Mouse (Mus musculus): ENCODE data around the gene Gm20696. TPM values are rescaled to one million over a fixed set of nuclear protein-coding genes. Genes with fewer than 3 reads are reported as not detected.

Gene Gm20696
- polyA plus RNA-seq, 1 experiment, result 2.8 TPM

DNA sequence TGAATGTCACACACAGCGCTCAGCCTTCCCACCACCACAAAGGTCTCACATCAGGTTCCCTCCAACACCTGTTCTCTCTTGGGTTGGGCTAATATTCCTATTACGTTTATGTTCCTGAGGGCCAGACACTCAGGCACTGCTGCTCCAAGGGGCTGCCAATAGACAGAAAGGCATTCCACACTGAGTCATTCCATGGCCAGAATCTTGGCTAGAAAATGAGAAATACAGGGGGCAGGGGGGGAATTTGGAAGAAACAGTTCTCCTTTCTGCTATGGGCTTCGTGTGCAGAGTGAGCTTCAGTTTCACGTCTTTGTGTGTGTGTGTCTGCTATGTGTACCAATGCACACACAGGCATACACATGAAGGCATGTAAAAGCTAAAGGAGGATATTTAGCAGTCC, 239.3 kb downstream of the Gm20696 start:
- 57% methylated on average over 4 of the region's 4 CpGs for WGBS
- Histone ChIP-seq H3K27ac (ENCODE audit: insufficient read depth, low read length) (no peak overlapping the region), H3K27me3 (ENCODE audit: control insufficient read depth, insufficient read depth, low read length) (no peaks in the 10 kb centered on the region), H3K4me3 (replicated peaks; ENCODE audit: insufficient read depth, low read depth, low read length) (no peak overlapping the region), H3K4me1 (ENCODE audit: control insufficient read depth, insufficient read depth, low read length) (no peaks in the 10 kb centered on the region)
- no peak for DNase-seq
- TF ChIP-seq CTCF (IDR thresholded peaks at IDR 0.05; ENCODE audit: borderline replicate concordance, insufficient read depth, low read depth, low read length), result no peak

DNA sequence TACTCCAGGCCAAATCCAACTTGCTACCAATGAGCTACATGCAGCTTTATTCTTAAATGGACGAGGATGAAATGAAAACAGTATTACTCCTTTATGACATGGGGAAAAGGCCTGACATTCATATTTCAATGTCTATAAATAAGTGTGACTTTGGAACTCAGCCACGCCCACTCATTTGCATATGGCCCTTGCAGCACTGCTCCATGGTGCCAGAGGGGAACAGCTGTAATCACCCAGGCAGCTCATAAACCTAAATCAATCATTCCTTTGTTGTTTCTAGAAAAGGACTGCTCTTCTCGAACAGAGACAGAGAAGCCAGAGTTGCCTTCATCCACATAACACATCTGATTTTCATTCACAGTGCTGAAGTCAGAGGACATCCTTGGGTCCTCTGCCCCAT, 241.6 kb downstream of the Gm20696 start:
- no peak for TF ChIP-seq CTCF (IDR thresholded peaks at IDR 0.05; ENCODE audit: borderline replicate concordance, insufficient read depth, low read depth, low read length)
- no peak for TF ChIP-seq POLR2A (IDR thresholded peaks at IDR 0.05; ENCODE audit: borderline replicate concordance, insufficient read depth, low read length)
- Histone ChIP-seq H3K4me1 (ENCODE audit: control insufficient read depth, insufficient read depth, low read length) (no peaks in the 10 kb centered on the region), H3K27me3 (ENCODE audit: control insufficient read depth, insufficient read depth, low read length) (no peaks in the 10 kb centered on the region), H3K4me3 (replicated peaks; ENCODE audit: insufficient read depth, low read depth, low read length) (no peak overlapping the region), H3K27ac (ENCODE audit: insufficient read depth, low read length) (no peak overlapping the region)
- DNase-seq, result no peak
- WGBS, result 64% methylated on average over 3 of the region's 3 CpGs

DNA sequence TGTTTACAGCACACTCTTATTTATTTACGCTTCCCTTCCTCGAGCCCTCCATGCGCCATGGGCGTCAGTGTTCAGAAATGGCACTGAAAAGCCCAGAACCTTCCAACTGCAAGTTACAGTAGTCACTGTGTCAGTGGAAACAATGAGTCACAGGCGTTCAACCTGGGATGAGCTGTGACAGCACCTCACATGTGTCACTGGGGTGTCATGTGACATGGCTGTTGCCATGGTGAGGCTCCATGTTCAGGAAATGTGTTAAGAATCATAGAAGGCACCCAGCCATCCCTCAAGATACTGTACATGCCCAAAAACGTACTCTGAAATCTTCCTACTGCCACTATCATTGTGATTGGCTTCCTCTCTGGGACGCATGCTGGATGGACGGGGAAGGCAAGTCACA, 245.9 kb downstream of the Gm20696 start:
- 84% methylated on average over 8 of the region's 8 CpGs for WGBS
- H3K27ac ChIP-seq (ENCODE audit: insufficient read depth, low read length), result no peak overlapping the region
- H3K4me1 ChIP-seq (ENCODE audit: control insufficient read depth, insufficient read depth, low read length), result no peaks in the 10 kb centered on the region
- no peaks in the 10 kb centered on the region for H3K27me3 ChIP-seq (ENCODE audit: control insufficient read depth, insufficient read depth, low read length)
- no peak overlapping the region for H3K4me3 ChIP-seq (replicated peaks; ENCODE audit: insufficient read depth, low read depth, low read length)
- TF ChIP-seq POLR2A (IDR thresholded peaks at IDR 0.05; ENCODE audit: borderline replicate concordance, insufficient read depth, low read length) (no peak), CTCF (IDR thresholded peaks at IDR 0.05; ENCODE audit: borderline replicate concordance, insufficient read depth, low read depth, low read length) (no peak)
- DNase-seq, result no peak

DNA sequence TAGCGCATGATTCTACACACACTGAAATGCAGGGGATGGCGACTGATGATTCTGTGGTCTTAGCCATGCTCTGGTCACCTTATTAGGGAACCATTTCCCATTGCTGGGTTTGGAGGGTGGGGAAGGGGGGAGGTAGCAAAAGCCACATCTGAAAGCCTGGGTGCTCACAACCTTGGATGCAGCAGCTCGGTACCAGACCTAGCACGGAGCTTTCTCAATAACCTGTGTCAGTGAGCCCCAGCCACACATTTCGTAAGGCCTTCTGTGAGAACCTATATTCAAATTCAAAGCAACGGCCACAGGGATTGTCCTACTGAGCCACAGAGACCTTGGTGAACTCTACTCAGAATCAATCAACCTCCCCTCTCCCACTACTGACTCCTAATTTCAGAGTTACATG, 254.0 kb downstream of the Gm20696 start:
- no peak for DNase-seq
- TF ChIP-seq CTCF (IDR thresholded peaks at IDR 0.05; ENCODE audit: borderline replicate concordance, insufficient read depth, low read depth, low read length), result no peak
- TF ChIP-seq POLR2A (IDR thresholded peaks at IDR 0.05; ENCODE audit: borderline replicate concordance, insufficient read depth, low read length), result no peak
- H3K27ac ChIP-seq (ENCODE audit: insufficient read depth, low read length), result no peak overlapping the region
- H3K4me3 ChIP-seq (replicated peaks; ENCODE audit: insufficient read depth, low read depth, low read length), result no peak overlapping the region
- no peaks in the 10 kb centered on the region for H3K27me3 ChIP-seq (ENCODE audit: control insufficient read depth, insufficient read depth, low read length)
- 96% methylated on average over 6 of the region's 6 CpGs for WGBS
- no peaks in the 10 kb centered on the region for H3K4me1 ChIP-seq (ENCODE audit: control insufficient read depth, insufficient read depth, low read length)

DNA sequence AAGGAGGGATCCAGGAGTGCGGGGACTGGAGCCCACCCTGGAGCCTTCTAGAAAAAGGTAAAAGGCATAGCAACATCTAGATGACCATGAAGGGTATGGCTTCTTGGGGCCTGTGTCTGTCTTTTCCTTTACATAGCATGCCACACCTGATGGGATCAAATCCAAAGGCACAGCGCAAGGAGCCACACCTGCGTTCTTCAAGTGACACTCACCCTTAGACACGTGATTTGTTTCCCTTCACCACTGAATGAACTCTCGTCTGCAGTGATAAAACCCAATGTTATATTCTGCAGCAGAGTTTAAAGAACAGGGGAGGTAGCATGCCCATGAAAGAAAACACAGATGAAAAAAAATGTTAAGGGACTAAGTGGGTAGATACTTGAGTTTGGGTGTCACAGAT, 257.0 kb downstream of the Gm20696 start:
- no peaks in the 10 kb centered on the region for H3K27me3 ChIP-seq (ENCODE audit: control insufficient read depth, insufficient read depth, low read length)
- WGBS, result 92% methylated on average over 5 of the region's 5 CpGs
- H3K27ac ChIP-seq (ENCODE audit: insufficient read depth, low read length), result no peak overlapping the region
- no peaks in the 10 kb centered on the region for H3K4me1 ChIP-seq (ENCODE audit: control insufficient read depth, insufficient read depth, low read length)
- no peak overlapping the region for H3K4me3 ChIP-seq (replicated peaks; ENCODE audit: insufficient read depth, low read depth, low read length)
- no peak for TF ChIP-seq POLR2A (IDR thresholded peaks at IDR 0.05; ENCODE audit: borderline replicate concordance, insufficient read depth, low read length)
- TF ChIP-seq CTCF (IDR thresholded peaks at IDR 0.05; ENCODE audit: borderline replicate concordance, insufficient read depth, low read depth, low read length), result no peak
- no peak for DNase-seq

DNA sequence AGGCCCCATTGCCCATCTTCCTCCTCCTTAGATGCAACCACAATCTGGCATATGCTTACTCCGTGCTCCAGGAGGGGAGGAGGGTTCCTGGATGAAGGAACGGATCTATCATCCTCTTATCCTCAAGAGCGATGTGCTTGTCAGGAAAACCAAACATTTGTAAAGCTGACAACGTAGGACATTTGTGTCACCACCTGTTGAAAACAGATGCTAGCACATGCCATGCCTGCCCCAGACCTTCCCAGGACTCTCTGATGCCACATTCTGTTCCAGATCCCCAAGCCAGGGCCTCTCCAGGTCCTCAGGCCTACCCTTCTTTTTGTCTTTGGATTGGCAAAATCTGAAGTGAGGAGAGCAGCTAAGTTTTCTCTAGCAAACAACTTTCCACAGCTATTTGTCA, 257.7 kb downstream of the Gm20696 start:
- H3K27me3 ChIP-seq (ENCODE audit: control insufficient read depth, insufficient read depth, low read length), result no peaks in the 10 kb centered on the region
- no peak for DNase-seq
- H3K4me3 ChIP-seq (replicated peaks; ENCODE audit: insufficient read depth, low read depth, low read length), result no peak overlapping the region
- no peaks in the 10 kb centered on the region for H3K4me1 ChIP-seq (ENCODE audit: control insufficient read depth, insufficient read depth, low read length)
- H3K27ac ChIP-seq (ENCODE audit: insufficient read depth, low read length), result no peak overlapping the region
- TF ChIP-seq POLR2A (IDR thresholded peaks at IDR 0.05; ENCODE audit: borderline replicate concordance, insufficient read depth, low read length) (no peak), CTCF (IDR thresholded peaks at IDR 0.05; ENCODE audit: borderline replicate concordance, insufficient read depth, low read depth, low read length) (no peak)
- 65% methylated on average over 4 of the region's 4 CpGs for WGBS

DNA sequence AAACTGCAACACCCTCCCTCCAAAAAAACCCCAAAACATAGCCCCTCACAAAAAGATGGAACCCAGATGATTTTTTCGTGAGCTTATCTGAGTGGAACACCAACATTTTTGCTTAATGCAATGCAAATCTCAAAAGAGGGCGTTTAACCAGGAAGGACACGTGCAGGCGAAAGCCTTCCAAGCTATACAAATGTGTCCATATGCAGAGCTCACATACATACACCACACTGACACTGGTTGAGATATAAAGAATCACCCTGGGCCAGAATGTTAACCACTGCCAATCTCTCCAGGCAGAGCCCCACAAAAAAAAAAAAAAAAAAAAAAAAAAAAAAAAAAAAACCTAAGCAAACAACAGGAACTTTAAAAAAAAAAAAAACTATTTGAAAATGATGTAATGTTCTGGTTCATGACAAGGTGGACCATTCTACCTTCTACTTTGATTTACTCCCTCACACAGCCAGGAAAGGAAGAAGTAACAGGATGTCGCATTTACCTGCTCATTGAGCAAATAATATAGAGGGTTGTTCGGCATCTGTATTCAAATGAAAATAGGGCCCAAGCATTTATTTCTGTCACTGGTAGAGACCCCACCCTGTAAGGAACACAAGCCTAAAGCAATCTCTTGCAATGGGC, 262.7 kb downstream of the Gm20696 start:
- H3K4me1 ChIP-seq (ENCODE audit: control insufficient read depth, insufficient read depth, low read length), result no peaks in the 10 kb centered on the region
- H3K4me3 ChIP-seq (replicated peaks; ENCODE audit: insufficient read depth, low read depth, low read length), result no peak overlapping the region
- DNase-seq, result no peak
- no peaks in the 10 kb centered on the region for H3K27me3 ChIP-seq (ENCODE audit: control insufficient read depth, insufficient read depth, low read length)
- WGBS, result 94% methylated on average over 6 of the region's 6 CpGs
- H3K27ac ChIP-seq (ENCODE audit: insufficient read depth, low read length), result no peak overlapping the region
- TF ChIP-seq POLR2A (IDR thresholded peaks at IDR 0.05; ENCODE audit: borderline replicate concordance, insufficient read depth, low read length) (no peak), CTCF (IDR thresholded peaks at IDR 0.05; ENCODE audit: borderline replicate concordance, insufficient read depth, low read depth, low read length) (no peak)

DNA sequence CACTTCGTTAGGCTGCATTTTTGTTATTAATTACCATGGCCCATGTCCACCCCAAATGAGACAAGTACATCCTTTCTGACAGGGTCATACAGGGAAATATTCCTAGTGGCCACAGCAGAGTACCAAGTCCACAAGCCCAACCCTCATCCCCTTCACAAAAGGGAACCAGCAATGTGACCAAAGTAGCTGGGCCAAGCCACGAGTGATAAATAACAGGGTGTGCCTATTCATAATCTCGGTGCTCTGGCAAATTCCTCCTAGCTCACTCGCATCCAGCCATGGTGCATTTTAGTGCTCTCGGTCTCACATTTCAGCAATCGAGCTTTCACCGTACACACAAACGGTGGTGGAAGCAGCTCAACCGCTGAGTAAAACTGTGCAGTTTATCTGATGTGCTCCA, 263.7 kb downstream of the Gm20696 start:
- H3K4me3 ChIP-seq (replicated peaks; ENCODE audit: insufficient read depth, low read depth, low read length), result no peak overlapping the region
- TF ChIP-seq CTCF (IDR thresholded peaks at IDR 0.05; ENCODE audit: borderline replicate concordance, insufficient read depth, low read depth, low read length) (no peak), POLR2A (IDR thresholded peaks at IDR 0.05; ENCODE audit: borderline replicate concordance, insufficient read depth, low read length) (no peak)
- no peak for DNase-seq
- 88% methylated on average over 9 of the region's 9 CpGs for WGBS
- H3K4me1 ChIP-seq (ENCODE audit: control insufficient read depth, insufficient read depth, low read length), result no peaks in the 10 kb centered on the region
- H3K27ac ChIP-seq (ENCODE audit: insufficient read depth, low read length), result no peak overlapping the region
- no peaks in the 10 kb centered on the region for H3K27me3 ChIP-seq (ENCODE audit: control insufficient read depth, insufficient read depth, low read length)

Data from cerebellum, adult 2 months (tissue).